Mouse (Mus musculus) kidney, embryonic 14.5 days (tissue): ENCODE measurements at regions not wholly inside any gene's neighbourhood (a gene's known extent, or its start where the extent isn't known, plus 50 kb on each side); places are given as distances from the start of the nearest gene placed in this dataset.
A peak's percentile ranks its signal among the peaks of the same experiment; 100 is the strongest.

ENCODE experiments used
- ATAC-seq: fragments of 200-750 bp; cut with Nextera tagmentation; 2 replicates; pipeline ENCODE4 v1.8.0; 2017; ENCODE audit warnings: moderate number of reproducible peaks, mild to moderate bottlenecking, moderate TSS enrichment, moderate library complexity; ENCODE audit not compliant: low FRiP score, low TSS enrichment
- H3K27ac ChIP-seq: fragments of 300-500 bp; sonication (generic); 2 replicates; pipeline ENCODE4 v1.5.1; 2014; ENCODE audit warnings: low read depth, mild to moderate bottlenecking, low read length, moderate library complexity, mixed read lengths
- H3K27me3 ChIP-seq: fragments of 300-500 bp; sonication (generic); 2 replicates; pipeline ENCODE4 v1.6.1; 2014; ENCODE audit warnings: mild to moderate bottlenecking, low read length; ENCODE audit not compliant: control insufficient read depth, insufficient read depth
- H3K36me3 ChIP-seq: fragments of 300-500 bp; sonication (generic); 2 replicates; pipeline ENCODE4 v1.6.1; 2014; ENCODE audit warnings: low read length, mixed read lengths; ENCODE audit not compliant: control insufficient read depth, insufficient read depth
- H3K4me1 ChIP-seq: fragments of 300-500 bp; sonication (generic); 2 replicates; pipeline ENCODE4 v1.6.1; 2014; ENCODE audit warnings: low read length, mixed read lengths; ENCODE audit not compliant: control insufficient read depth, insufficient read depth
- H3K4me2 ChIP-seq: fragments of 300-500 bp; sonication (generic); replicated peaks from 2 replicates; pipeline ENCODE4 v1.6.1; 2014; ENCODE audit warnings: low read depth, mild to moderate bottlenecking, low read length
- H3K4me3 ChIP-seq: fragments of 300-500 bp; sonication (generic); 2 replicates; pipeline ENCODE4 v1.5.1; 2014; ENCODE audit warnings: mild to moderate bottlenecking, low read length
- H3K9ac ChIP-seq: fragments of 300-500 bp; sonication (generic); 2 replicates; pipeline ENCODE4 v1.6.1; 2014; ENCODE audit warnings: low read depth, mild to moderate bottlenecking, low read length, moderate library complexity
- H3K9me3 ChIP-seq: fragments of 300-500 bp; sonication (generic); 2 replicates; pipeline ENCODE4 v1.6.1; 2016; ENCODE audit warnings: low read length; ENCODE audit not compliant: control insufficient read depth
- WGBS: fragments of 180-500 bp; shearing (Covaris S2); extraction: QIAGEN DNeasy Blood & Tissue Kit; methylation state at CpG from one replicate; pipeline ENCODE4 v1.1.7; 2014; 5-methylcytosine and 5-hydroxymethylcytosine counted together

- Histone ChIP-seq H3K4me3 (no peak overlapping the region), H3K27me3 (no peaks in the 10 kb centered on the region), H3K27ac (no peak overlapping the region), H3K36me3 (no peaks in the 10 kb centered on the region), H3K4me1 (no peaks in the 10 kb centered on the region), H3K4me2 (no peak overlapping the region), H3K9me3 (no peaks in the 10 kb centered on the region), H3K9ac (no peak overlapping the region)
- no peak; the same call in 1 of the 2 replicates for ATAC-seq
- WGBS, result 39% methylated on average over 10 of the region's 10 CpGs
Observed at GRCm38 (mm10) chr13:44329701-44330100, 399.6 kb upstream of the Jarid2 start.

DNA sequence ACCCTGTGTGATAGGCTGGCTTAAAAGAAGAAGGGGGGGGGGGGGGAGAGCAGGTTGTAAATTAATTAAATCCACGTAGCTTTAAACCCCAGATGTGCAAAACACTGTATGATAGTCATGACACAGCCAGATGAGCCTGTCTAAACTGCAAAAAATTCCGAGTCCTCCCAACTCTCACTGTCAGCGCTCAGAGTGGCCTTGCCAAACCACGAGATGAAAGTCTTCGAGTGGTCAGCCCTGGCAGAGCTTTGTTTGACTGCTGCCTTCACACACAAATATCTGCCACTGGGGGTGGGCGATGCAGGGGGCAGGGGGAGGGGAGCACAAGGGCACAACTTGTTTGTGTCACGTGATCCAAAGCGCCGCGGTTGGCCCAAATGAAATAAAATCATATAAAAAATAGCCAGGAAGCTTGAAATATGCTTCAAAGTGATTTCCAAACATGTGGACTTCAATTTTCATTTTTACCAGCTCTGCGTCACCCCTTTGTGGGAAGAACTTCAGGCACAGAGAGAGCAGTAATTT lies 396.5 kb upstream of the Jarid2 start:
- Histone ChIP-seq H3K27me3 (no peaks in the 10 kb centered on the region), H3K9ac (no peak overlapping the region), H3K4me3 (no peak overlapping the region), H3K9me3 (peaks cover 7% of the 10 kb centered on the region; the same call in 1 of the 2 replicates), H3K36me3 (no peaks in the 10 kb centered on the region), H3K4me2 (no peak overlapping the region), H3K4me1 (no peaks in the 10 kb centered on the region), H3K27ac (no peak overlapping the region)
- WGBS, result 75% methylated on average over 11 of the region's 11 CpGs
- no peak for ATAC-seq

GRCm38 (mm10) chr13:44339061-44339741 lies 390.1 kb upstream of the Jarid2 start:
- Histone ChIP-seq H3K4me1 (no peaks in the 10 kb centered on the region; the same call in 1 of the 2 replicates), H3K9me3 (peaks cover 7% of the 10 kb centered on the region; the same call in 1 of the 2 replicates), H3K4me2 (no peak overlapping the region), H3K4me3 (no peak overlapping the region), H3K36me3 (no peaks in the 10 kb centered on the region), H3K9ac (no peak overlapping the region), H3K27ac (no peak overlapping the region), H3K27me3 (no peaks in the 10 kb centered on the region)
- WGBS, result 32% methylated on average over 6 of the region's 6 CpGs
- no peak for ATAC-seq

- H3K4me3 ChIP-seq, result no peak overlapping the region
- H3K9ac ChIP-seq, result no peak overlapping the region
- H3K36me3 ChIP-seq, result no peaks in the 10 kb centered on the region
- H3K27me3 ChIP-seq, result no peaks in the 10 kb centered on the region
- WGBS, result 85% methylated on average over 6 of the region's 6 CpGs
- no peak for ATAC-seq
- no peak overlapping the region for H3K27ac ChIP-seq
- no peaks in the 10 kb centered on the region; the same call in 1 of the 2 replicates for H3K9me3 ChIP-seq
- H3K4me2 ChIP-seq, result no peak overlapping the region
- H3K4me1 ChIP-seq, result peaks cover 8% of the 10 kb centered on the region; the same call in 1 of the 2 replicates
Observed at GRCm38 (mm10) chr13:44345094-44345493, 384.2 kb upstream of the Jarid2 start.

- Histone ChIP-seq H3K4me2 (no peak overlapping the region), H3K27me3 (no peaks in the 10 kb centered on the region), H3K27ac (no peak overlapping the region), H3K36me3 (no peaks in the 10 kb centered on the region), H3K4me3 (no peak overlapping the region), H3K9ac (no peak overlapping the region), H3K4me1 (peaks cover 8% of the 10 kb centered on the region; the same call in 1 of the 2 replicates), H3K9me3 (no peaks in the 10 kb centered on the region; the same call in 1 of the 2 replicates)
- WGBS, result 66% methylated on average over 4 of the region's 4 CpGs
- no peak for ATAC-seq
Observed at GRCm38 (mm10) chr13:44346636-44347035, 382.6 kb upstream of the Jarid2 start.

DNA sequence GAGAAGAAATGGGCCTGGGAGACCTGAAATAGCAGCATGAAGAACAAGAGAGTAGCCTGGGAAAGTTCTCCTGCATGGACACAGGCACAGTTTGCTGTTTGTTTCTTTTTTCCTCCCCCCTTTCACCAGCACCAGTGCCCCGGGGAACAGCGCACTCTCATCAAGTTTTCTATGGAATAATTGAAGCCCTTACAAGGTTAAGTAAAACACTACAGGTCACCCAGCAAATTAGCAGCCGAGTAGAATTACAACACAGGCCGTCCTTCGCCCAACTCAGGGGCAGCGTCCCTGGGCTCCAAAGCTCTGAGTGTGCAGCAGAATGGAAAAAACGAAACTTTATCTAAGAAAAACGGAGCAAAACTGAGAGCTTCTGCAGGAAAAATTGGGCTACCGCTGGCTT lies 381.6 kb upstream of the Jarid2 start:
- peak overlapping the region; percentile 48 for H3K27ac ChIP-seq
- H3K4me1 ChIP-seq, result peaks cover 8% of the 10 kb centered on the region; the same call in 1 of the 2 replicates
- H3K36me3 ChIP-seq, result no peaks in the 10 kb centered on the region
- H3K9me3 ChIP-seq, result no peaks in the 10 kb centered on the region; the same call in 1 of the 2 replicates
- no peak overlapping the region for H3K9ac ChIP-seq
- no peak overlapping the region for H3K4me2 ChIP-seq
- no peaks in the 10 kb centered on the region for H3K27me3 ChIP-seq
- no peak overlapping the region for H3K4me3 ChIP-seq
- WGBS, result 9% methylated on average over 9 of the region's 9 CpGs
- ATAC-seq, result peak; percentile 69; the same call in 1 of the 2 replicates

DNA sequence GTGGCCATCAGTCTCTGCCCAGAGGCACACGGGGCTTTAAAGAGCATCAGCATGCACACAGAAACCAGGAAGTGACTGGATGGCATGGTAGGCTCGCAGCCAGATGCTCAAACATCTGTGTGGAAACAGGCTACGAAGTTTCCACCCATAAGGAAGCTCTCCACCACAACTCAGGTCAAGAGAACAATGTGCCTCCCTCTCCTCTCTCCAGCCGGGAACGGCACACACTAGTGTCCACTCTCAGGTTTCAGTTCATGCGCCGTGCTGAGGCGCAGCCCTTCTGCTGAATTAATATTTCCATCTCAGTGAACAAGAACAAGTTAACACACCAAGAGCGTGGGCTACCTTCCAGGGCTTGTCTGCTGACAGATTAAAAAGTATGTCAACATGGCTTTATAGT lies 375.4 kb upstream of the Jarid2 start:
- peak overlapping the region; percentile 34; the same call in 1 of the 2 replicates for H3K9ac ChIP-seq
- no peaks in the 10 kb centered on the region for H3K36me3 ChIP-seq
- peaks cover 30% of the 10 kb centered on the region for H3K4me1 ChIP-seq
- no peak overlapping the region for H3K4me2 ChIP-seq
- H3K4me3 ChIP-seq, result no peak overlapping the region
- no peaks in the 10 kb centered on the region for H3K27me3 ChIP-seq
- 12% methylated on average over 9 of the region's 9 CpGs for WGBS
- H3K27ac ChIP-seq, result peak overlapping the region; percentile 38; the same call in 1 of the 2 replicates
- ATAC-seq, result peak; percentile 77; the same call in 1 of the 2 replicates
- no peaks in the 10 kb centered on the region; the same call in 1 of the 2 replicates for H3K9me3 ChIP-seq

GRCm38 (mm10) chr13:44355771-44356221 lies 373.5 kb upstream of the Jarid2 start:
- H3K4me3 ChIP-seq, result no peak overlapping the region
- no peak overlapping the region for H3K4me2 ChIP-seq
- 0 out of 2 replicates have a peak, but pooled peaks have one; percentile 18 for ATAC-seq
- H3K27ac ChIP-seq, result peak overlapping the region; percentile 27; the same call in 1 of the 2 replicates
- peaks cover 34% of the 10 kb centered on the region for H3K4me1 ChIP-seq
- no peaks in the 10 kb centered on the region for H3K9me3 ChIP-seq
- H3K36me3 ChIP-seq, result no peaks in the 10 kb centered on the region
- 15% methylated on average over 12 of the region's 12 CpGs for WGBS
- H3K9ac ChIP-seq, result no peak overlapping the region
- no peaks in the 10 kb centered on the region for H3K27me3 ChIP-seq

DNA sequence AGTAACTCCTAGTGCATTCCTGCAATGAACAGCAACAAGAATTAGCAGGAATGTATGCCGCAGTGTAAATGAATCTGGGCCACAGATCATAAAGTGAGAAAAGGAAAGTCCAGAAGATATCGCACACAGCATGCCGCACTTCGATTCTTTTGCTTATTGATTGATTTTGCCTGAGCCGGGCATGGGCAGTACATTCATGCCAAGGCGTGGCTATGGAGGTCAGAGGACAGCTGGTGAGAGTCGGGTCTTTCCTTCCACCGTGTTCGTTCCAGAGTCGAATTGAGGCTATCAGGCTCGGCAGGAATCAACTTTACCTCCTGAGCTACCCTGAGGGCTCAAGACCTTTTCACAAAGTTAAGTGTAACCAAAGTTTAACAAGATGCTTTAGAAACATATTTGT lies 372.3 kb upstream of the Jarid2 start:
- Histone ChIP-seq H3K36me3 (no peaks in the 10 kb centered on the region), H3K4me3 (no peak overlapping the region), H3K27ac (no peak overlapping the region), H3K27me3 (no peaks in the 10 kb centered on the region), H3K9me3 (no peaks in the 10 kb centered on the region), H3K4me2 (no peak overlapping the region), H3K4me1 (peaks cover 34% of the 10 kb centered on the region), H3K9ac (no peak overlapping the region)
- no peak for ATAC-seq
- WGBS, result 65% methylated on average over 11 of the region's 11 CpGs
